Mouse (Mus musculus) liver, adult 2 months (tissue): ENCODE data around the gene Acvrl1.

Source experiments
- CTCF ChIP-seq: fragments of 200-500 bp; IDR thresholded peaks from 2 replicates; pipeline ENCODE4 v1.5.1; 2011; ENCODE audit warnings: low read depth, low read length, control low read depth
- POLR2A ChIP-seq: fragments of 200-500 bp; IDR thresholded peaks from 2 replicates; pipeline ENCODE4 v1.6.1; 2011; ENCODE audit warnings: low read length, control low read depth; ENCODE audit not compliant: insufficient read depth; ENCODE audit errors: extremely low read depth

- no peak for TF ChIP-seq CTCF
- no peak for TF ChIP-seq POLR2A
Observed at GRCm38 (mm10) chr15:101167553-101167952, 39.2 kb downstream of the Acvrl1 start.
